ENCODE assay signal across 21 mouse cellular contexts in the genomic region with DNA sequence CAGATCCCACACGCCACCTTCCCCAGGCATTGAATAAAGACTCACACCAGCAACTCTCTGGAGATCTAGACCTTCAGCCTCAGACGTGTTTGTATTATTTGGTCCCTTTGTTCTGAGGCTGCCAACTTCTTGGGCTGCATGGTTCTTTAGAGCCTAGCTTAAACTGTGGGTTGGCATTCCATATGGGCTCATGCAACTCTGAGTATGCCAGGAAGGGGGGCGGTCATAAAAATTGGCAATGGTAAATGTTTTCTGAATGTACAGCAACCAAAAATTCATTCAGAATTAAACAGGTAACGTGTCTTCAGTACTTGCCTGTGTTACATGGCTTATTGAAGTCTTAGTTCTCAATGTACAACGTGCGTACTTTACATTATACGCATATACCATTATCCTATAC.
DNase-seq lines count a peak whose midpoint lies in the region; ATAC-seq lines count a peak whose summit lies in the region.
"Had no signal": no experiment of that assay in that cellular context is flagged by ENCODE, and none has a peak within 500 bp of the region (broad histone marks: within the 10 kb centered on the region; RNA-seq: fewer than 3 reads in every experiment).

No protein-coding gene starts in this region.

- no peak for DNase-seq in frontal cortex, postnatal 25 days (ENCODE audit: low spot score in 2 of 2)
- peak; percentile 64 for DNase-seq in heart, adult 11 months
- DNase-seq in heart, postnatal 36 days: no peak
- DNase-seq in brain, adult 2 months (ENCODE audit: low read depth, low spot score): peak; percentile 57
- DNase-seq: adrenal gland, adult 8-10 months; adrenal gland, postnatal 14 days; adrenal gland, postnatal 36 days; B cell, adult 2 months; cerebellum, adult 11 months; cerebellum, adult 18-20 months; cerebellum, adult 8-10 months; cerebellum, adult 9-11 months; cerebellum, postnatal 14 days; cerebellum, postnatal 36 days; embryo, embryonic 11 days had no signal

- ATAC-seq in frontal cortex, adult (ENCODE audit: low TSS enrichment): 0 out of 2 replicates have a peak, but pooled peaks have one; percentile 24
- ATAC-seq: activated CD4-positive, CD25-positive, alpha-beta regulatory T cell, adult 4 months; CD4-positive, CD25-positive, alpha-beta regulatory T cell, adult 4 months; forebrain, embryonic 14.5 days; forebrain, embryonic 16.5 days; Patski had no signal

- intact Hi-C loops in heart, postnatal 36 days (cut with DNase I): no loop called here

Comparison
In these comparisons a context has a peak if more than half of its experiments do, and no peak if none do; other contexts are left out.
1. DNase-seq: peak in heart, adult 11 months (single experiment) and brain, adult 2 months (single experiment); none in frontal cortex, postnatal 25 days (0 of 2) and heart, postnatal 36 days (0 of 2).